Mouse (Mus musculus) layer of hippocampus, postnatal 25 days (tissue): Measurements from ENCODE around the gene Inpp4b. TPM values are rescaled to one million over a fixed set of nuclear protein-coding genes. Genes with fewer than 3 reads are reported as not detected.
"Not testable (repeated sequence)": the region's sequence is repeated elsewhere in the genome, so short reads cannot be mapped to it uniquely, and the experiment has no call there.

Experiments
- DNase-seq, 2 experiments: peaks; one replicate each; pipeline ENCODE4 v3.0.0; 2022; ENCODE audit warnings: mixed read lengths in 2 of 2, low spot score in 1 of 2; ENCODE audit errors: extremely low spot score in 1 of 2
- total RNA-seq, 2 experiments: library from RNA; stranded (reverse); gene quantifications; 2 replicates each; pipeline ENCODE4 v1.2.3; 2021

The Inpp4b gene
- total RNA-seq, 2 experiments from 2014 or later: 8.5 to 10.2 TPM

GRCm38 (mm10) chr8:81772855-81773254, 430.5 kb downstream of the Inpp4b start:
- no peak for DNase-seq

DNA sequence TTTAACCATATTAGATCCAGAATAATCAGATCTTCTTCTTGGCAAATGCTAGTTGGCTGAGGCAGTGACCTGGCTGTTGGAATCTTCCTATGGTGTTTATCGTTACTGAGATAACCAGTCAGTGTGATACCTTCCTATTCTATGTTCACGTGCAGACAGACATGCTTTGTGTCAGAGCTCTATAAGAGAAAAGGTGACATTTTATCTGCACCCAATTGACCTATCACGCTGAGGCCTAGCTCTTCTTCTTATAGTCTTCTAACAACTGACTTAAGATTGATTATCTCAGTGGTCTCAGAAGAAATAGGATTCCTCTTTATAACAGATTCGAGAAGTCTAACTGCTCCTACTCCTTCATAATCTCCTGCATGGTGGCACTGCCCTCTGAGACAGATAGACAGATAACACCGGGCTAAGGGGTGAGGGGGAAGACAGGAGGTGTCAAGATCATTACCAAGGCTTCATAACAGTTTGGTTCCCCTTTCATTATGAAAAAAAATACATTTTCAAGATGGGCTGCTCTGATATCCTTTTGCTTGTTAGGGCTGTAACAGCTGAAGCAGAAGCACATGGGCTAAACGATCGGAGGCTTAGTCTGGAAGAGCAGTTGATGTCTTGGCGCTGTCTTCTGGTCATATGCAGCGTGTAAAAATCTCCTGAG, 431.1 kb downstream of the Inpp4b start:
- no peak for DNase-seq

DNA sequence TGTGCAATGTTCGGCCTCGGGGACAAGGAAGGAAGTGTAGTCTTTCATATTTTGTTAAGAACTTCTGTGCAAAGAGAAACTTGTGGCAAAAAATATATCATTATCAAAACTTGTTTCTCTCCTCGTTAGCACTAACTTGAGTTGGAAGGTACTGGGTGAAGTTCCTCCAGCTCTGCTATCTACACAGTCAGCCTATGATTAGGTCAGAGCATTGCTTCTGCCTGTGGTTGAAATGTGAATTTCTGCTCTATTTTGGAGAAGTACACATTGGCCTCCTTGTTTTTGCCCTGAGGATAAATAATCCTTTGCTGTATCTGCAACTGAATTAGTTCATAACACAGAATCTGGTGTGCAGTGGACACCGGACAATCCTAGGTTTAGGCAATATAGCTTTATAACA, 431.7 kb downstream of the Inpp4b start:
- no peak for DNase-seq

DNA sequence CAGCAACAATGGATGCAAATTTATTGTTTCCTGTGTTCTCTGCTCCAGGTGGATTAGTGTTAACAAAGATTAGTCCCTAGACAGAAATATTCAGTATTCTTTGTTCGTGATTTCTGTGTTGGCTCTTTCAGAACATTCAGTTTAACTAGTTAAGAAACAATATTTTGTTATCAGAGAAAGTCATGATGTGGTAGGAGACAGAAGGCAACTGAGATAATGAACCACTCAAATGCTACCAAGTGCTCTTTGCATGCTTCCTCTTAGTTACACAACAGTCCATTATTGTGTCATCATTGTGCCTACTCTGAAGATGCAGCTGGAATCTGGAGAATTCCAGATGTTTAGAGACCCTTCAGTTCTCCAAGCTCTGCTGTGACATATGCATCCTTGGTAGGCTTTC, 432.1 kb downstream of the Inpp4b start:
- DNase-seq: no peak

DNA sequence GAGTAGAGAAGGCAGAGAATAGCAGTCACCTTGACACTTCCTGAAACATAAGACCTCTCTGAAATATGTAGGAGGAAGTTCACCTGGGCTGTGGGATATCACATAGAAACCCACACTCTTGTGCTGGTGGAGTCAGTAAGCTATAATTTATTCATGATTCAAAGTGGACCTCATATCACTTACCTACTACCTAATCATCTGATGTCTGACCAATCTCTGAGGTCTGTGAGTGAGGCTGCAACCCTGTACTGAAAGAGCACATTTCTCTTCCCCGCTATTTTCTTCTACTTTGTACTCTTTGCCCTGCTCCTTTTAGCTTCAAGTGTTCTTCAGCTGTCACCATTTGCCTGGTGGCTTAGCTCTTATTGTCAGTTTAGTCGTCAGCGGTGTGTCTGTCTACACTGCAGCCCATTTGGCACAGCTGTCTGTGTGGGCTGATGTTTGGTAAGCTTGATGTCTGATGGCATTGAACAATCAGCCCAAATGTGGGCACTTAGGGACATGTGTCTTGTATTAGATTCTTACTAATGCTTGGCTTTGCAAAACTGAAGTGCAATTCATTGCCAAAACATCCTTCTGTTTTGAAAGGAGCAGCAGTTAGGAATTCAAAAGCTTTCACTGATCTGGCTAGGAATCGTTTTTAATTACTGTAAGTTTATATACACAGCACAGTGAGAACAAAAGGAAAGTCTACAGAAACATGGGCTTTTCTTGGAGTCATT, 434.3 kb downstream of the Inpp4b start:
- DNase-seq: no peak

DNA sequence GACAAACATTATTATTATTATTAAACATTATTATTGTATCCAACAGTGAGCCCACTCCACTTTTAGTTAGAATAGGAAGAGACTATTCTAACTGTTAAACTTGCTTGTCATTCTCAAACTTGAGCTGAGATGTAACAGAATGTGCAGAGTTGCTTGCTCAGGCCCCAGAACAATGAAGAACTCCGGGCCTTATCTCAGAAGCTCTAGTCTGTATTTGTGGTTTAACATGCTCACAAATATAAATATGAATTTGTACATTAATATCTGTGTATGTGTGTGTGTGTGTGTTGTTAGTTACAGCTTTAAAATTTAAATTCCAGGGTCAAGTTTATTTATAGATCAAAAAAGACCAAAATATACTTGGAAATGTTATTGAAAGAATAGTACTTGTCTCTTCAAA, 435.3 kb downstream of the Inpp4b start:
- DNase-seq: no peak

- no peak for DNase-seq
Observed at GRCm38 (mm10) chr8:81779440-81779839, 437.1 kb downstream of the Inpp4b start.

GRCm38 (mm10) chr8:81780166-81780565, 437.8 kb downstream of the Inpp4b start:
- DNase-seq: no peak

DNA sequence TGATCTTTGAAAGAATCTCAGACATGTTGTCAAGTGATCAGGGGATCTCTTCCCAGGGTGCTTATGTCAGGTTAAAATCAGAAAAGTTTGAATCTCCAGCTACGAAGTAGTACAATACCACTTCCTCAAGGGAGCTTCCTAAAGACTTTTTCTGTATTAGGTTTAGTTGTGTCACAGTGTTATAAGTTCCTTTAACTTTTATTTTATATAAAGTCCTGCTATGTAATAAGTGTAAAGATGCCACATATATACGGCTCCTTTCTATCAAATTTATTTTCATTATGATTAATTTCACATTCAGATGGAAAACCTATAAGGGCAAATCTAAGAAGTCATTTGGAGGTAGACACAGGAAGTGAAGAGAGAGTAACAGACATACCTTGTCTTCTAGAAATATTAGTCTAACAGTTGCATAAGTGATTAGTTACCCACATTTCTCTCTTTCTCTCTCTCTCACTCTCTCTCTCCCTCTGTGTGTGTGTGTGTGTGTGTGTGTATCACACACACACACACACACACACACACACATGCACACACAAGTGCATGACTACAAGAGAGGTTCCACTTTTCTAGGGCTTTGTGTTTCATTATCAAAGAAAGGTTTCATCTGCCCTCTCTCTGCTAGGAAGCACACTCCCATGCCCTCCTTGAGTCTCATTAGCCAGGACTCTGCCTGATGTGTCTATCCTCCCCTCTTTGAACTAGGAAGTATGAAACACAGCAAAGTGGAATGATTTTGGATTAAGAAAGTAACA, 438.7 kb downstream of the Inpp4b start:
- no peak for DNase-seq

GRCm38 (mm10) chr8:81782781-81783180, 440.4 kb downstream of the Inpp4b start:
- no peak for DNase-seq

DNA sequence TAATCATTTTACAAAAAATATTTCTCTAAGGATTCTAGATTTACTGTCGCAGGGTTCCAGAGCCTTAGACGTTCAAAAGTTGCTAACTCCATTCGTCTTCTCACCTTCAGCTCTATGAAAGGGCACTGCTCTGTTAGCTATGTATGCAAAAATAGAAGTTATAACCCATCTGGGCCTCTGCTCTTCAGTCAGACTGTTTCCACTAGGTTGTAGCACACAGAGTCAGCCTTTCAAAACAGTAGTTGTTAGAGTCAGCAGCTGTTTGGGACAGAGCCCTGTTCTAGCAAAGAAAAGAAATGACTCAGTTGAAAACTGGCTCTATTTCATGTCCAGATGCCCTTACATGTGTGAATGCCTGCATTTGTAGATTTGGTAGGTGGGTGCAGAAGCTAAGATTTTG, 442.4 kb downstream of the Inpp4b start:
- no peak for DNase-seq

DNA sequence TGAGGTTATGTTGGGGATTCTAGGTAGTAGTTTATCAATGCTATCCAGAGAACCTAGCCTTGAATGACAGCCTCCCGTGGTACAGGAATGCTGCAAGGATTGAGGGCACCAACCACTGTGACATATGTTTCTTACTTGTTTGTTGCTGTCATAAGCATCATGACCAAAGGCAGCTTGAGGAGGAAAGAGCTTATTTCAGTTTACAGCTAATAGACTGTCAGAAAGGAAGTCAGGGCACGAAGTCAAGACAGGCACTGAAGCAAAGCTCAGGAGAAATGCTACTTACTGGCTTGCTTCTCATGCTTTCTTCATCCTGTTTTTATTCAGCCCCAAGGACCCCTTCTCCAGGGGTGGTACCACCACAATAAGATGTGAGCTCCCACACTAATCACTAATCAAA, 446.1 kb downstream of the Inpp4b start:
- no peak for DNase-seq

DNA sequence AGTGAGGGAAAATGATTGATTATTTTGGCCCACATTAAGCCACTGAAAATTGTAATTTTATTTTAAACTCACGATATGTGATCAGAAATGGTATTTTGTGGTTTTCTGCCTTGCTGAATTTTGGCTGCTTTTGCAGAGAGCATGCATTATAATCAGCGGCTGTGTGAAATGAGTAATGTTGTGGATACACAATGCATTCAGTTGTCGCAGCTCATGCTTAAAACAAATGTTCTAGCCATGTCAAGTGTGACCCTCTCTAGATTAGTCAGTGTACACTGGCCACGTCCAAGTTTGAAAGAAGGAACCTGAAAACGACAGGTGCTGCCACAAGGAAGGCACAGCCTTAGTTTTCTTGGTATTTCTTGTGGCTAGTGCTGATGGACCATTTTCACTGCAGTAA, 450.3 kb downstream of the Inpp4b start:
- no peak for DNase-seq

GRCm38 (mm10) chr8:81798501-81798900, 456.1 kb downstream of the Inpp4b start:
- DNase-seq: no peak

- no peak for DNase-seq
Observed at GRCm38 (mm10) chr8:81800792-81801191, 458.4 kb downstream of the Inpp4b start.

DNA sequence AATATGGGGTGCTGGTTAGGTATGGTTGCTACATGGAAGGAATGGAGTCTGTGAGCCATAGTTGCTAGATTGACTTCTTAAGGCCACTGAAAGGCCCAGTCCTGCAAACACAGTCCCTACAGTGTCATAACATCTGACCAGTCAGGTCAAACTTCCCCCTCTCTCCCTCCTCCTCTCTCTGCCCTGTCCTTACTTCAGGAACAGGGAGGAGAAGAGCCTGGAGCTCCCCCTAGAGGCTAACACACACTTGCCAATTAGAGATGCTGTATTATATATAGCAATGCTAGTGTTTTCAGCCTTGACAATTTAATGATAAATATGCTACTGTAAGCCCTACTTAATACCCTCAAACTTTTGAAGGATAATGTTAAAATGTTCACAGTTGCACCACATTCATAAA, 464.4 kb downstream of the Inpp4b start:
- peak; percentile 16 to 60 for DNase-seq

- no peak for DNase-seq
Observed at GRCm38 (mm10) chr8:81807578-81807977, 465.2 kb downstream of the Inpp4b start.

DNA sequence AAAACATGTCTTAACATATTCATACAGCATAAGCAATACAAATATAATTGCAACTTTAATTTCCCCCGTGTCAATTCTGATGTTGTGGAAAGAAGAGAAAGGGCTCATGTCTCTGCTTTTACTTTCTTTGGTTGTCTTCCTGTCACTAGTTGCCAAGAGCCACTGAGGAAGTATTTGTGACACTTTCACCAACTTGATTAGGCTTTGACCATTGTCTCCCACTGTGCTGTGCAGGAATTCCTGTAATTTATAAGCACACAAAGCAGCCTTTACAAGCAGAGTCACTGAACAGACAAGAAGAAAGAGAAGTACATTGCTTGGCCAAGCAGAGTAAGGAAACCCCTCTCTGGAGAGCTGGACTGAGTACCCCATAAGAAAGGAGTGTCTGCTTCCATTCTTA, 466.1 kb downstream of the Inpp4b start:
- no peak for DNase-seq

- DNase-seq: not testable (repeated sequence)
Observed at GRCm38 (mm10) chr8:81809414-81809813, 467.1 kb downstream of the Inpp4b start.

DNA sequence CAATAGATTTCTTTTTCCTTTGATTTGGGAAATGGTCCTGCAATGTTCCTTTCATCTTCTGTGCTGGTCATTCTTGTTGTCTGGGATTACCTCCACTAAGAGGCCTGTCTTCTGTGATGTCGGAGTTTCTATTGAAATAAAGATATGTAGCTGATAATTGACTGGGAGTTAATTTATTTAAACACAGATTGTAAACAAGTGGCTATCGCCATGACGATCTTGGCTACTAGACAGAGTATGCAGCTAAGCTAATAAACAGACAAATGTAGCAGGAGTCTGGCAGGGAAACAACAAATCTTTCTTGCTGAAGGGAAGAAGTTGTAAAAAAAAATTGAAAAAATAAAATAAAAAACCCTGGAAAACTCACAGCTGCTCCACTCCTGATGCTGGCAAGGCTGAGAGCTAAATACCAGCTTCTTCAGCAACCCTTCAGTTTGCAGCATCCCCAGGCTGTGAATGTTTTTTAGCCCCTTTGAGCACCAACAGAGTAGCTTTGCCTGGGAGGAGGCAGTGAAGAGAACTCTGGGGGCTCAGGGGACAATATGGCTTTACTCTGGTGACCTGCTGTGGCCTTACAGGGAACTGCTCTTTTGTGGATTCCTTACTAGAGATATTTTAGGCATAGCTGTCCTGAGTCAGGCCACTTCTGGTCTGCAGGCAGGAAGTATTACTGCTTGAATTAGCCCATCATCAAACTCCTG, 469.8 kb downstream of the Inpp4b start:
- DNase-seq: no peak

DNA sequence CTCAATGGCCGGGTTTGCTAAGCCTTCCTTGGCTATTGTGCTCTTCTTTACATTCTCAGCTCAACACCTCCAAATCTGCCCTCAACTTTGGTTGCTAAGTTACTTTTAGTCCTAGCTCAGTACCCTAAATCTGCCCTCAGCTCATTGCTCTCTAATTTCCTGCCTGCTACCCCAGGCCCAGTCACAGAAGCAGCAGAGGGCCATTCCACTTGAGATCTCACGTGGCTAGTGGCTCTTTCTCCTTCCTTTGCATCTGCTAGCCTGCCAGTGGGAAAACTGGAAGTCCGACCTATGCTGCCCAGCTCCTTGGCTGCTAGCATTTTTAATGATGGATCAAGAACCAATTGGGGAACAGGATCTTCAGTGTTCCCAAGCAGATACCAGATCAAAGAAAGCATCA, 472.4 kb downstream of the Inpp4b start:
- no peak for DNase-seq
